Mouse (Mus musculus) c-Kit-positive CD71-positive TER-119-negative erythroid progenitor cells, embryonic 14.5 days (primary cell): Measurements from ENCODE around the gene Smad9.

Source experiments
- DNase-seq: peaks from one replicate; pipeline ENCODE4 v3.0.0-alpha.2; 2013; ENCODE audit warnings: low read depth

Smad9 gene

DNA sequence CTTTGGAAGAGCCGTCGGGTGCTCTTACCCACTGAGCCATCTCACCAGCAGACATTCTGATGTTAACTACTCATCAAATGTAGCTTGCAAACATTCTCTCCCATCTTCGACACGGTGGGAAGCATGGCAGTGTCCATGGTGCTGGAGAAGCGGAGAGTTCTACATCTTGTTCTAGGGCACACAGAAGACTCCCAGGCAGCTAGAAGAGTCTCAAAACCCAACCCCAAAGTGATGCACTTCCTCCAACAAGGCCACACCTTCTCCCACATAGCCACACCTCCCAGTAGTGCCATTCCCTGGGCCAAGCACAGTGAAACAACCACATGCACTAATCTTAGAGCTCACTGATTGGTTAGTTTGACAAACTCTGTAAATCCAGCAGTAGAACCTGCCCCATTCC is 53.7 kb downstream of the Smad9 start:
- no peak for DNase-seq

GRCm38 (mm10) chr3:54811616-54812015 is 56.2 kb downstream of the Smad9 start:
- no peak for DNase-seq

- DNase-seq, result no peak
These were observed 58.1 kb downstream of the Smad9 start for GRCm38 (mm10) chr3:54813418-54813988.

DNA sequence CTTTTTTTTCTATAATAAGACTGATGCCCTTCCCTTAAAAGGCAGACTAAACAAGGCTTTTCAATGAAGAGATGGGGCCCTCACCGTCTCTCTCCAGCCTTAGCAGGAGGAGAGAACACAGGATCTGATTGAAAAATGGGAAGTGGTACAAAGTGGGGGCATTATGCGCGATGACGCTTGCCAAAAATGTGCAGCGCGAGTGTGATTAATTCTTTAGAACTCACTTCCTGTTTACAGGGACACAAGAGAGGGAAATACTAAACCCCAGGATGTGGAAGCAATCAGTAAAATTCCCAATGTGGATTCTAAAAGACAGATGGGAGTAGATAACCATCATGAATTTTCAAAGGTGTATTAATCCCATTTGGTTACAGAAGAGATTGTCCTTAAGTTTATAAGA is 59.2 kb downstream of the Smad9 start:
- no peak for DNase-seq

GRCm38 (mm10) chr3:54815292-54815691 is 59.9 kb downstream of the Smad9 start:
- no peak for DNase-seq

- DNase-seq, result no peak
These were observed 67.1 kb downstream of the Smad9 start for GRCm38 (mm10) chr3:54822526-54822925.

- no peak for DNase-seq
These were observed 77.1 kb downstream of the Smad9 start for GRCm38 (mm10) chr3:54832491-54832890.

- no peak for DNase-seq
These were observed 80.0 kb downstream of the Smad9 start for GRCm38 (mm10) chr3:54835421-54835820.
